Comparison of ENCODE assay signal across 9 mouse cellular contexts in genomic region chr15:89197056-89197455, GRCm38 (mm10). TPM values are rescaled to one million over a fixed set of nuclear protein-coding genes. Genes with fewer than 3 reads are reported as not detected.
DNase-seq lines count a peak whose midpoint lies in the region; ATAC-seq and TF ChIP-seq lines count a peak whose summit lies in the region.
"Had no signal": no experiment of that assay in that cellular context is flagged by ENCODE, and none has a peak within 500 bp of the region (broad histone marks: within the 10 kb centered on the region; RNA-seq: fewer than 3 reads in every experiment).

No protein-coding gene starts in this region.

- H3K9me3 ChIP-seq in heart, embryonic 12.5 days (replicated peaks): 0 out of 2 replicates have a peak, but pooled peaks cover 4% of the 10 kb centered on the region
- H3K9me3 ChIP-seq in ES-Bruce4 (replicated peaks; ENCODE audit: control insufficient read depth, insufficient read depth, low read length, poor library complexity, severe bottlenecking): no peaks in the 10 kb centered on the region
- H3K9me3 ChIP-seq in forebrain, embryonic 15.5 days: no peaks in the 10 kb centered on the region
- H3K9me3 ChIP-seq in liver, embryonic 16.5 days (replicated peaks; ENCODE audit: control insufficient read depth, low read length): peaks cover under 1% of the 10 kb centered on the region

- H3K4me3 ChIP-seq in heart, embryonic 12.5 days: peak overlapping the region; percentile 78
- H3K4me3 ChIP-seq in ES-Bruce4 (ENCODE audit: low read depth, low read length): peak overlapping the region; percentile 60
- peak overlapping the region; percentile 77 for H3K4me3 ChIP-seq in forebrain, embryonic 15.5 days
- peak overlapping the region; percentile 94 for H3K4me3 ChIP-seq in liver, embryonic 16.5 days (ENCODE audit: low read depth, low read length)

- no peak for TF ChIP-seq POLR2A in ES-Bruce4 (IDR thresholded peaks at IDR 0.05; ENCODE audit: insufficient read depth, low read length)

- intact Hi-C loops in gastrocnemius, postnatal 36 days (cut with DNase I): no loop called here

- H3K36me3 ChIP-seq in heart, embryonic 12.5 days: no peaks in the 10 kb centered on the region
- H3K36me3 ChIP-seq in ES-Bruce4 (ENCODE audit: control insufficient read depth, insufficient read depth, low read length, poor library complexity, severe bottlenecking): no peaks in the 10 kb centered on the region
- no peaks in the 10 kb centered on the region for H3K36me3 ChIP-seq in forebrain, embryonic 15.5 days
- H3K36me3 ChIP-seq in liver, embryonic 16.5 days (ENCODE audit: control insufficient read depth, insufficient read depth): no peaks in the 10 kb centered on the region

- TF ChIP-seq CTCF in ES-Bruce4 (IDR thresholded peaks at IDR 0.05; ENCODE audit: low read depth, low read length): no peak

- no peak for ATAC-seq in heart, embryonic 12.5 days (ENCODE audit: insufficient number of reproducible peaks, low FRiP score)
- no peak for ATAC-seq in forebrain, embryonic 15.5 days (replicated peaks)
- ATAC-seq in liver, embryonic 16.5 days (ENCODE audit: low read depth): no peak

- peak overlapping the region; percentile 80 for H3K4me2 ChIP-seq in heart, embryonic 12.5 days
- H3K4me2 ChIP-seq in forebrain, embryonic 15.5 days (replicated peaks): peak overlapping the region; percentile 59
- H3K4me2 ChIP-seq in liver, embryonic 16.5 days (ENCODE audit: low read depth, low read length): peak overlapping the region; percentile 89

- H3K4me1 ChIP-seq in heart, embryonic 12.5 days (replicated peaks): peaks cover 15% of the 10 kb centered on the region
- no peaks in the 10 kb centered on the region for H3K4me1 ChIP-seq in ES-Bruce4 (ENCODE audit: control insufficient read depth, insufficient read depth, low read length)
- H3K4me1 ChIP-seq in forebrain, embryonic 15.5 days: peaks cover 16% of the 10 kb centered on the region
- H3K4me1 ChIP-seq in liver, embryonic 16.5 days (ENCODE audit: control insufficient read depth, low read depth, low read length): peaks cover 17% of the 10 kb centered on the region

- no peak for DNase-seq in heart, adult 8-10 months (ENCODE audit: low spot score)
- no peak for DNase-seq in layer of hippocampus, adult 8-10 months (ENCODE audit: low spot score in 2 of 2)
- no peak for DNase-seq in retina, embryonic 14.5 days (ENCODE audit: low spot score)
- DNase-seq in gastrocnemius, postnatal 36 days: no peak

- TF ChIP-seq EP300 in ES-Bruce4 (IDR thresholded peaks at IDR 0.05; ENCODE audit: insufficient read depth, low read depth, low read length): no peak

- H3K27me3 ChIP-seq in heart, embryonic 12.5 days (replicated peaks): no peaks in the 10 kb centered on the region
- no peaks in the 10 kb centered on the region for H3K27me3 ChIP-seq in ES-Bruce4 (ENCODE audit: control insufficient read depth, insufficient read depth, low read length, poor library complexity, severe bottlenecking)
- H3K27me3 ChIP-seq in forebrain, embryonic 15.5 days: no peaks in the 10 kb centered on the region
- no peaks in the 10 kb centered on the region for H3K27me3 ChIP-seq in liver, embryonic 16.5 days (ENCODE audit: control insufficient read depth, insufficient read depth, low read depth, low read length)
- H3K27me3 ChIP-seq: Patski had no signal

- WGBS in heart, embryonic 12.5 days: 71% methylated on average over 15 of the region's 15 CpGs
- WGBS in forebrain, embryonic 15.5 days: 68% methylated on average over 15 of the region's 15 CpGs
- WGBS in liver, embryonic 16.5 days (ENCODE audit: insufficient replicate concordance): 66% methylated on average over 15 of the region's 15 CpGs

- H3K9ac ChIP-seq in heart, embryonic 12.5 days: peak overlapping the region; percentile 93; the same call in 1 of the 2 replicates
- H3K9ac ChIP-seq in ES-Bruce4 (ENCODE audit: low read depth, poor library complexity, severe bottlenecking): peak overlapping the region; percentile 35
- peak overlapping the region; percentile 91 for H3K9ac ChIP-seq in forebrain, embryonic 15.5 days (replicated peaks)
- H3K9ac ChIP-seq in liver, embryonic 16.5 days (ENCODE audit: low read depth, low read length): peak overlapping the region; percentile 99

- H3K27ac ChIP-seq in heart, embryonic 12.5 days (ENCODE audit: poor library complexity, severe bottlenecking): peak overlapping the region; percentile 97; the same call in 1 of the 2 replicates
- H3K27ac ChIP-seq in ES-Bruce4 (ENCODE audit: insufficient read depth, low read length): no peak overlapping the region
- H3K27ac ChIP-seq in forebrain, embryonic 15.5 days (replicated peaks): peak overlapping the region; percentile 96
- peak overlapping the region; percentile 99; the same call in 1 of the 2 replicates for H3K27ac ChIP-seq in liver, embryonic 16.5 days (ENCODE audit: low read length)

RNA-seq across cellular contexts. Expression of gene Dennd6b, which starts 0.8 kb away (rescaled TPM):
- 19.9 and 20.2 TPM in 2 replicates for polyA plus RNA-seq in heart, embryonic 12.5 days (2016; fragmentation: Nextera tagmentation; extraction: Ambion mirVana)
- total RNA-seq in heart, adult 8-10 months (2022): 10 to 100 TPM in 2 of 4 experiments, 1 to 10 TPM in 2; 8.8 to 12.9 (median 11.0) TPM
- polyA plus RNA-seq in ES-Bruce4 (2011; ENCODE audit: insufficient read depth, insufficient read length, low read depth, missing spikeins): 9.1 and 10.0 TPM in 2 replicates
- polyA plus RNA-seq in forebrain, embryonic 15.5 days (2015; fragmentation: Nextera tagmentation; extraction: Ambion mirVana): 58.5 and 62.2 TPM in 2 replicates
- 2.7 and 3.8 TPM in 2 replicates for polyA plus RNA-seq in liver, embryonic 16.5 days (2015; fragmentation: Nextera tagmentation; extraction: Ambion mirVana)
- 10 to 100 TPM; 38.9 to 52.1 (median 45.1) TPM for total RNA-seq in layer of hippocampus, adult 8-10 months (2022)
- 1 to 10 TPM; 7.6 to 9.0 TPM for total RNA-seq in gastrocnemius, postnatal 36 days (2021)

RNA-seq across cellular contexts. Expression of gene Ppp6r2, which starts 14.3 kb away (rescaled TPM):
- polyA plus RNA-seq in heart, embryonic 12.5 days (2016; fragmentation: Nextera tagmentation; extraction: Ambion mirVana): 21.0 and 25.9 TPM in 2 replicates
- 10 to 100 TPM; 82.1 to 87.5 (median 84.7) TPM for total RNA-seq in heart, adult 8-10 months (2022)
- 13.3 and 14.3 TPM in 2 replicates for polyA plus RNA-seq in ES-Bruce4 (2011; ENCODE audit: insufficient read depth, insufficient read length, low read depth, missing spikeins)
- polyA plus RNA-seq in forebrain, embryonic 15.5 days (2015; fragmentation: Nextera tagmentation; extraction: Ambion mirVana): 79.8 and 83.6 TPM in 2 replicates
- polyA plus RNA-seq in liver, embryonic 16.5 days (2015; fragmentation: Nextera tagmentation; extraction: Ambion mirVana): 15.5 and 16.4 TPM in 2 replicates
- total RNA-seq in layer of hippocampus, adult 8-10 months (2022): 100 to 1,000 TPM; 147 to 171 (median 157) TPM
- total RNA-seq in gastrocnemius, postnatal 36 days (2021): 10 to 100 TPM; 81.0 to 85.9 TPM

RNA-seq across cellular contexts. Expression of gene Plxnb2, which starts 16.5 kb away (rescaled TPM):
- 124 and 130 TPM in 2 replicates for polyA plus RNA-seq in heart, embryonic 12.5 days (2016; fragmentation: Nextera tagmentation; extraction: Ambion mirVana)
- 100 to 1,000 TPM in 2 of 4 experiments, 10 to 100 TPM in 2; 92.5 to 104 (median 99.6) TPM for total RNA-seq in heart, adult 8-10 months (2022)
- 86.1 and 96.7 TPM in 2 replicates for polyA plus RNA-seq in ES-Bruce4 (2011; ENCODE audit: insufficient read depth, insufficient read length, low read depth, missing spikeins)
- 113 and 118 TPM in 2 replicates for polyA plus RNA-seq in forebrain, embryonic 15.5 days (2015; fragmentation: Nextera tagmentation; extraction: Ambion mirVana)
- 26.2 and 31.9 TPM in 2 replicates for polyA plus RNA-seq in liver, embryonic 16.5 days (2015; fragmentation: Nextera tagmentation; extraction: Ambion mirVana)
- 10 to 100 TPM; 54.0 to 78.5 (median 67.5) TPM for total RNA-seq in layer of hippocampus, adult 8-10 months (2022)
- total RNA-seq in gastrocnemius, postnatal 36 days (2021): 1 to 10 TPM; 8.9 to 9.6 TPM

RNA-seq across cellular contexts. Expression of gene Mapk11, which starts 47.6 kb away (rescaled TPM):
- 3.7 and 4.6 TPM in 2 replicates for polyA plus RNA-seq in heart, embryonic 12.5 days (2016; fragmentation: Nextera tagmentation; extraction: Ambion mirVana)
- 1 to 10 TPM; 1.1 to 2.8 (median 2.7) TPM for total RNA-seq in heart, adult 8-10 months (2022)
- 9.1 and 9.3 TPM in 2 replicates for polyA plus RNA-seq in ES-Bruce4 (2011; ENCODE audit: insufficient read depth, insufficient read length, low read depth, missing spikeins)
- 42.8 and 42.9 TPM in 2 replicates for polyA plus RNA-seq in forebrain, embryonic 15.5 days (2015; fragmentation: Nextera tagmentation; extraction: Ambion mirVana)
- polyA plus RNA-seq in liver, embryonic 16.5 days (2015; fragmentation: Nextera tagmentation; extraction: Ambion mirVana): 0.83 and 0.97 TPM in 2 replicates
- total RNA-seq in layer of hippocampus, adult 8-10 months (2022): 10 to 100 TPM; 21.4 to 27.4 (median 24.8) TPM
- 1 to 10 TPM in 1 of 2 experiments, under 1 TPM in 1; 0.79 to 1.1 TPM for total RNA-seq in gastrocnemius, postnatal 36 days (2021)

RNA-seq across cellular contexts. Expression of gene Mapk12, which starts 56.6 kb away (rescaled TPM):
- 19.9 and 20.1 TPM in 2 replicates for polyA plus RNA-seq in heart, embryonic 12.5 days (2016; fragmentation: Nextera tagmentation; extraction: Ambion mirVana)
- 10 to 100 TPM; 21.1 to 31.4 (median 28.0) TPM for total RNA-seq in heart, adult 8-10 months (2022)
- 33.2 and 38.2 TPM in 2 replicates for polyA plus RNA-seq in ES-Bruce4 (2011; ENCODE audit: insufficient read depth, insufficient read length, low read depth, missing spikeins)
- 5.5 and 5.8 TPM in 2 replicates for polyA plus RNA-seq in forebrain, embryonic 15.5 days (2015; fragmentation: Nextera tagmentation; extraction: Ambion mirVana)
- 1.1 and 1.9 TPM in 2 replicates for polyA plus RNA-seq in liver, embryonic 16.5 days (2015; fragmentation: Nextera tagmentation; extraction: Ambion mirVana)
- 1 to 10 TPM; 4.9 to 9.7 (median 7.0) TPM for total RNA-seq in layer of hippocampus, adult 8-10 months (2022)
- 100 to 1,000 TPM; 131 to 136 TPM for total RNA-seq in gastrocnemius, postnatal 36 days (2021)

Comparison
In these comparisons a context has a peak if more than half of its experiments do, and no peak if none do; other contexts are left out.
1. H3K9ac ChIP-seq: peak in every context shown above with its lines; median percentile 99 in liver, embryonic 16.5 days; 93 in heart, embryonic 12.5 days; 91 in forebrain, embryonic 15.5 days; 35 in ES-Bruce4.